Mouse (Mus musculus) frontal cortex, adult (tissue): ENCODE data around the gene Nptn.
"Not testable (repeated sequence)": the region's sequence is repeated elsewhere in the genome, so short reads cannot be mapped to it uniquely, and the experiment has no call there.

Experiments
- ATAC-seq: cut with Nextera tagmentation; 2 replicates; pipeline ENCODE4 v1.9.2; 2017; ENCODE audit warnings: mild to moderate bottlenecking, moderate library complexity, mixed read lengths; ENCODE audit not compliant: low TSS enrichment

Gene Nptn

GRCm38 (mm10) chr9:58560211-58560610, 21.8 kb upstream of the Nptn start:
- ATAC-seq, result no peak

- ATAC-seq, result not testable (repeated sequence)
These were observed 16.1 kb upstream of the Nptn start for GRCm38 (mm10) chr9:58565945-58566344.

GRCm38 (mm10) chr9:58567682-58568081, 14.4 kb upstream of the Nptn start:
- no peak for ATAC-seq

- ATAC-seq, result no peak
These were observed 11.0 kb upstream of the Nptn start for GRCm38 (mm10) chr9:58571001-58571400.

- ATAC-seq, result peak; percentile 48; the same call in 1 of the 2 replicates
These were observed 3.4 kb upstream of the Nptn start for GRCm38 (mm10) chr9:58578669-58579068.

GRCm38 (mm10) chr9:58580453-58581195, 1.4 kb upstream of the Nptn start:
- ATAC-seq, result not testable (repeated sequence)

GRCm38 (mm10) chr9:58581283-58581930, 633 bp upstream of the Nptn start:
- peak; percentile 6; the same call in 1 of the 2 replicates for ATAC-seq

- peak; percentile 28; the same call in 1 of the 2 replicates for ATAC-seq
These were observed 684 bp downstream of the Nptn start for GRCm38 (mm10) chr9:58582581-58583266.

GRCm38 (mm10) chr9:58583267-58583641, 1.2 kb downstream of the Nptn start:
- ATAC-seq, result peak; percentile 11; the same call in 1 of the 2 replicates

- ATAC-seq, result no peak
These were observed 2.3 kb downstream of the Nptn start for GRCm38 (mm10) chr9:58584323-58584722.

GRCm38 (mm10) chr9:58588657-58589056, 6.6 kb downstream of the Nptn start:
- no peak for ATAC-seq

- no peak for ATAC-seq
These were observed 13.3 kb downstream of the Nptn start for GRCm38 (mm10) chr9:58595313-58595712.

GRCm38 (mm10) chr9:58613790-58614189, 31.8 kb downstream of the Nptn start:
- ATAC-seq, result peak; percentile 72; the same call in 1 of the 2 replicates

GRCm38 (mm10) chr9:58615064-58615938, 33.3 kb downstream of the Nptn start:
- no peak for ATAC-seq

- ATAC-seq, result no peak
These were observed 41.0 kb downstream of the Nptn start for GRCm38 (mm10) chr9:58623009-58623408.

- ATAC-seq, result no peak
These were observed 45.2 kb downstream of the Nptn start for GRCm38 (mm10) chr9:58627197-58627596.

- ATAC-seq, result no peak
These were observed 48.4 kb downstream of the Nptn start for GRCm38 (mm10) chr9:58630441-58630840.

GRCm38 (mm10) chr9:58648406-58649264, 66.6 kb downstream of the Nptn start:
- no peak for ATAC-seq

GRCm38 (mm10) chr9:58649265-58649626, 67.2 kb downstream of the Nptn start:
- no peak for ATAC-seq

- no peak for ATAC-seq
These were observed 70.0 kb downstream of the Nptn start for GRCm38 (mm10) chr9:58651993-58652392.

- no peak for ATAC-seq
These were observed 72.5 kb downstream of the Nptn start for GRCm38 (mm10) chr9:58654494-58654893.
